Mouse (Mus musculus): ENCODE data around the gene Clca1.
"Not testable (repeated sequence)": the region's sequence is repeated elsewhere in the genome, so short reads cannot be mapped to it uniquely, and the experiment has no call there.

The Clca1 gene

GRCm38 (mm10) chr3:145032676-145033075 lies at the start of gene Clca1:
Gene Clca1, minus strand, starts transcription at chr3:145032776.
- H3K4me1 ChIP-seq (replicated peaks; ENCODE audit: low read depth, low read length), result no peaks in the 10 kb centered on the region
- H3K36me3 ChIP-seq (ENCODE audit: insufficient read depth, low read length), result no peaks in the 10 kb centered on the region
- H3K9me3 ChIP-seq (ENCODE audit: low read length), result no peaks in the 10 kb centered on the region
- no peak for TF ChIP-seq CTCF (conservative IDR thresholded peaks at IDR 0.05; ENCODE audit: low read length)
- TF ChIP-seq POU5F1 (IDR thresholded peaks at IDR 0.05; ENCODE audit: borderline replicate concordance, low read length), result no peak
- TF ChIP-seq NANOG (IDR thresholded peaks at IDR 0.05; ENCODE audit: borderline replicate concordance, low read length), result no peak
- H3K27me3 ChIP-seq (ENCODE audit: insufficient read depth, low read length), result no peaks in the 10 kb centered on the region
- H3K4me3 ChIP-seq (replicated peaks; ENCODE audit: low read length), result no peak within 1 kb of the TSS

- Histone ChIP-seq H3K4me1 (replicated peaks; ENCODE audit: low read depth, low read length) (no peaks in the 10 kb centered on the region), H3K27me3 (ENCODE audit: insufficient read depth, low read length) (no peaks in the 10 kb centered on the region), H3K4me3 (replicated peaks; ENCODE audit: low read length) (no peak overlapping the region), H3K9me3 (ENCODE audit: low read length) (no peaks in the 10 kb centered on the region), H3K36me3 (ENCODE audit: insufficient read depth, low read length) (no peaks in the 10 kb centered on the region)
- TF ChIP-seq CTCF (conservative IDR thresholded peaks at IDR 0.05; ENCODE audit: low read length) (no peak), POU5F1 (IDR thresholded peaks at IDR 0.05; ENCODE audit: borderline replicate concordance, low read length) (no peak)
These were observed 48.3 kb upstream of the Clca1 start for GRCm38 (mm10) chr3:145080904-145081303.

- Histone ChIP-seq H3K9me3 (ENCODE audit: low read length) (no peaks in the 10 kb centered on the region), H3K4me3 (replicated peaks; ENCODE audit: low read length) (no peak overlapping the region)
These were observed 45.8 kb upstream of the Clca1 start for GRCm38 (mm10) chr3:145078405-145078804.

GRCm38 (mm10) chr3:145072339-145072738 lies 39.8 kb upstream of the Clca1 start:
- Histone ChIP-seq H3K4me3 (replicated peaks; ENCODE audit: low read length) (no peak overlapping the region), H3K27me3 (ENCODE audit: insufficient read depth, low read length) (no peaks in the 10 kb centered on the region), H3K9me3 (ENCODE audit: low read length) (no peaks in the 10 kb centered on the region), H3K36me3 (ENCODE audit: insufficient read depth, low read length) (no peaks in the 10 kb centered on the region), H3K4me1 (replicated peaks; ENCODE audit: low read depth, low read length) (no peaks in the 10 kb centered on the region)
- TF ChIP-seq CTCF (conservative IDR thresholded peaks at IDR 0.05; ENCODE audit: low read length) (no peak), POU5F1 (IDR thresholded peaks at IDR 0.05; ENCODE audit: borderline replicate concordance, low read length) (no peak), NANOG (IDR thresholded peaks at IDR 0.05; ENCODE audit: borderline replicate concordance, low read length) (no peak)

More at GRCm38 (mm10) chr3:145078405-145078804, 45.8 kb upstream of the Clca1 start:
- Histone ChIP-seq H3K27me3 (ENCODE audit: insufficient read depth, low read length) (no peaks in the 10 kb centered on the region), H3K36me3 (ENCODE audit: insufficient read depth, low read length) (no peaks in the 10 kb centered on the region), H3K4me1 (replicated peaks; ENCODE audit: low read depth, low read length) (no peaks in the 10 kb centered on the region)
- no peak for TF ChIP-seq NANOG (IDR thresholded peaks at IDR 0.05; ENCODE audit: borderline replicate concordance, low read length)

- no peaks in the 10 kb centered on the region for H3K9me3 ChIP-seq (ENCODE audit: low read length)
- no peaks in the 10 kb centered on the region for H3K27me3 ChIP-seq (ENCODE audit: insufficient read depth, low read length)
- no peaks in the 10 kb centered on the region for H3K4me1 ChIP-seq (replicated peaks; ENCODE audit: low read depth, low read length)
- TF ChIP-seq CTCF (conservative IDR thresholded peaks at IDR 0.05; ENCODE audit: low read length) (no peak), POU5F1 (IDR thresholded peaks at IDR 0.05; ENCODE audit: borderline replicate concordance, low read length) (no peak), NANOG (IDR thresholded peaks at IDR 0.05; ENCODE audit: borderline replicate concordance, low read length) (no peak)
- no peaks in the 10 kb centered on the region for H3K36me3 ChIP-seq (ENCODE audit: insufficient read depth, low read length)
- H3K4me3 ChIP-seq (replicated peaks; ENCODE audit: low read length), result no peak overlapping the region
These were observed 36.4 kb upstream of the Clca1 start for GRCm38 (mm10) chr3:145068964-145069363.

GRCm38 (mm10) chr3:145055138-145055537 lies 22.6 kb upstream of the Clca1 start:
- H3K4me1 ChIP-seq (replicated peaks; ENCODE audit: low read depth, low read length); H3K4me3 ChIP-seq (replicated peaks; ENCODE audit: low read length); H3K9me3 ChIP-seq (ENCODE audit: low read length); H3K36me3 ChIP-seq (ENCODE audit: insufficient read depth, low read length); H3K27me3 ChIP-seq (ENCODE audit: insufficient read depth, low read length): not testable (repeated sequence)

GRCm38 (mm10) chr3:145049820-145050219 lies 17.2 kb upstream of the Clca1 start:
- Histone ChIP-seq H3K27me3 (ENCODE audit: insufficient read depth, low read length) (no peaks in the 10 kb centered on the region), H3K36me3 (ENCODE audit: insufficient read depth, low read length) (no peaks in the 10 kb centered on the region), H3K4me1 (replicated peaks; ENCODE audit: low read depth, low read length) (no peaks in the 10 kb centered on the region), H3K9me3 (ENCODE audit: low read length) (peaks cover 23% of the 10 kb centered on the region), H3K4me3 (replicated peaks; ENCODE audit: low read length) (no peak overlapping the region)
- TF ChIP-seq NANOG (IDR thresholded peaks at IDR 0.05; ENCODE audit: borderline replicate concordance, low read length) (no peak), CTCF (conservative IDR thresholded peaks at IDR 0.05; ENCODE audit: low read length) (no peak), POU5F1 (IDR thresholded peaks at IDR 0.05; ENCODE audit: borderline replicate concordance, low read length) (no peak)

GRCm38 (mm10) chr3:145038813-145039212 lies 6.2 kb upstream of the Clca1 start:
- Histone ChIP-seq H3K4me3 (replicated peaks; ENCODE audit: low read length) (no peak overlapping the region), H3K27me3 (ENCODE audit: insufficient read depth, low read length) (no peaks in the 10 kb centered on the region), H3K4me1 (replicated peaks; ENCODE audit: low read depth, low read length) (no peaks in the 10 kb centered on the region), H3K36me3 (ENCODE audit: insufficient read depth, low read length) (no peaks in the 10 kb centered on the region), H3K9me3 (ENCODE audit: low read length) (no peaks in the 10 kb centered on the region)
- TF ChIP-seq NANOG (IDR thresholded peaks at IDR 0.05; ENCODE audit: borderline replicate concordance, low read length) (no peak), CTCF (conservative IDR thresholded peaks at IDR 0.05; ENCODE audit: low read length) (no peak), POU5F1 (IDR thresholded peaks at IDR 0.05; ENCODE audit: borderline replicate concordance, low read length) (no peak)

GRCm38 (mm10) chr3:145028036-145028435 lies 4.5 kb downstream of the Clca1 start:
- Histone ChIP-seq H3K4me3 (replicated peaks; ENCODE audit: low read length) (no peak overlapping the region), H3K9me3 (ENCODE audit: low read length) (no peaks in the 10 kb centered on the region), H3K36me3 (ENCODE audit: insufficient read depth, low read length) (no peaks in the 10 kb centered on the region), H3K4me1 (replicated peaks; ENCODE audit: low read depth, low read length) (no peaks in the 10 kb centered on the region), H3K27me3 (ENCODE audit: insufficient read depth, low read length) (no peaks in the 10 kb centered on the region)
- TF ChIP-seq NANOG (IDR thresholded peaks at IDR 0.05; ENCODE audit: borderline replicate concordance, low read length) (no peak), POU5F1 (IDR thresholded peaks at IDR 0.05; ENCODE audit: borderline replicate concordance, low read length) (no peak), CTCF (conservative IDR thresholded peaks at IDR 0.05; ENCODE audit: low read length) (no peak)

Data from E14TG2a.4 (cell line).